Mouse (Mus musculus) liver, adult 10 weeks (tissue): Measurements from ENCODE around the gene Tmem125. TPM values are rescaled to one million over a fixed set of nuclear protein-coding genes. Genes with fewer than 3 reads are reported as not detected.

Experiments used
- polyA plus RNA-seq: library from polyadenylated mRNA; stranded (reverse); fragments of 350-450 nt; fragmentation: Illumina TruSeq; extraction: RNeasy Lipid Tissue Mini Kit (QIAGEN cat#74804); gene quantifications from one replicate; pipeline ENCODE4 v1.2.3, GENCODE M21; 2014; ENCODE audit warnings: low read depth, low replicate concordance

Gene Tmem125
- 1.8 TPM for polyA plus RNA-seq

GRCm38 (mm10) chr4:118543592-118544260 lies at the start of gene Tmem125:
Gene Tmem125, minus strand, starts transcription at chr4:118544044.

GRCm38 (mm10) chr4:118526408-118527334 lies 17.2 kb downstream of the Tmem125 start, which contains the start of gene 2610528J11Rik:
Gene 2610528J11Rik, plus strand, starts transcription at chr4:118526999.

Other genes with a start within 250 kb of the Tmem125 start
- 0.74 TPM for gene Szt2, start 134.8 kb downstream of the Tmem125 start, polyA plus RNA-seq
- gene Med8, start 134.7 kb downstream of the Tmem125 start, polyA plus RNA-seq = 49.0 TPM
- gene Elovl1, start 116.0 kb downstream of the Tmem125 start, polyA plus RNA-seq = 21.7 TPM
- not detected for gene Cdc20, start 106.7 kb downstream of the Tmem125 start, polyA plus RNA-seq
- gene Mpl, start 86.5 kb downstream of the Tmem125 start, polyA plus RNA-seq = not detected
- 0.90 TPM for gene Tie1, start 54.0 kb downstream of the Tmem125 start, polyA plus RNA-seq
- 8.2 TPM for gene 2610528J11Rik, start 17.0 kb downstream of the Tmem125 start, polyA plus RNA-seq
- gene Cfap57, start 76.7 kb upstream of the Tmem125 start, polyA plus RNA-seq = not detected
- 13.0 TPM for gene Ebna1bp2, start 76.8 kb upstream of the Tmem125 start, polyA plus RNA-seq
- not detected for gene Olfr62, start 114.9 kb upstream of the Tmem125 start, polyA plus RNA-seq
- gene Olfr1342, start 148.7 kb upstream of the Tmem125 start, polyA plus RNA-seq = not detected
- gene Olfr1341, start 159.5 kb upstream of the Tmem125 start, polyA plus RNA-seq = not detected
- gene Olfr1340, start 176.1 kb upstream of the Tmem125 start, polyA plus RNA-seq = not detected
- gene Olfr1339, start 188.1 kb upstream of the Tmem125 start, polyA plus RNA-seq = not detected
- not detected for gene Olfr1338, start 214.7 kb upstream of the Tmem125 start, polyA plus RNA-seq
- not detected for gene Olfr1337, start 238.5 kb upstream of the Tmem125 start, polyA plus RNA-seq